Mouse (Mus musculus): ENCODE data around the gene Nhlrc2.

DNA sequence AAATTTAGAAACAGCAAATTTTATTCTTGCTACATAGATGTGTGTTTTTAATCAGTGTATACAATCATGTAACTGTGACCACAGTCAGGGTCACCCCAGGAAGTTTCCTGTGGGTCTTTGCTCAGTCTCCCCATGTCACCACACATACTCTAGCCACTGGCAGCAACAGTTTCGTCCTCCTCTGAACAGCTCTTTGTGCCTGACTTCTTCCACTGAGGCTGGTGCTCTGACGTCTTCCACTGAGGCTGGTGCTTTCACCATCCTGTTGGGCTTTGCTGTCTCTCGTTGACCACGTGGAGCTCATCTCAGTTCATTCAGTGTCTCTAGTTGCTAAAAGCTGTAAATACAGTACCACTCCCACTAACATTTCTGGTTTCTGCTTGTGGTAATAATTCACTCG lies 33.9 kb downstream of the Nhlrc2 start:
- no peak for TF ChIP-seq POLR2A (IDR thresholded peaks at IDR 0.05; ENCODE audit: low read depth, low read length)
- TF ChIP-seq CTCF (conservative IDR thresholded peaks at IDR 0.05; ENCODE audit: insufficient read depth, insufficient read length, low read depth, low read length) = no peak

All from kidney, adult 2 months (tissue).